Mouse (Mus musculus): ENCODE measurements at regions not wholly inside any gene's neighbourhood (a gene's known extent, or its start where the extent isn't known, plus 50 kb on each side); places are given as distances from the start of the nearest gene placed in this dataset.
"Not testable (repeated sequence)": the region's sequence is repeated elsewhere in the genome, so short reads cannot be mapped to it uniquely, and the experiment has no call there.

DNA sequence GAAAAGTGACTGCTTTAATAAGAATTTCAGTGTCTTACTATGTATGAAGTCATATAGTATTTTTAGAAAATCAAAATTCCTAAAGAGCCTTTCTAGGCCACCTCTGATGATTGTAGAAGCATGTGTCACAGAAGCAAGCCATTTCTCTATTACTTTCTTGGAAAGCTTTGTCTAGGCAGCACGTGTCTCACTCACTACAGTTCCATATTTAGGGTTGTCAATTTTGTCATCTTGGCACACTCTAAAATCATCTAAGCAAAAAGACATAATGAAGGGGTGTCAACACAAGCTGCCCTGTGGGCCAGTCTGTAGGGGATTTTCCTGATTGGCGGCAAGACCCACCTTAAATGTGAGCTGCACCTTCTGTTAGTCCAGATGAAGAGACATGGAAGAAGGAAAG, 723.1 kb upstream of the Brinp1 start:
- DNase-seq (ENCODE audit: low read depth, low spot score): no peak

GRCm38 (mm10) chr4:69673456-69673855, 719.3 kb upstream of the Brinp1 start:
- no peak for DNase-seq (ENCODE audit: low read depth, low spot score)

- no peak for DNase-seq (ENCODE audit: low read depth, low spot score)
These were observed 674.7 kb upstream of the Brinp1 start for GRCm38 (mm10) chr4:69628908-69629307.

DNA sequence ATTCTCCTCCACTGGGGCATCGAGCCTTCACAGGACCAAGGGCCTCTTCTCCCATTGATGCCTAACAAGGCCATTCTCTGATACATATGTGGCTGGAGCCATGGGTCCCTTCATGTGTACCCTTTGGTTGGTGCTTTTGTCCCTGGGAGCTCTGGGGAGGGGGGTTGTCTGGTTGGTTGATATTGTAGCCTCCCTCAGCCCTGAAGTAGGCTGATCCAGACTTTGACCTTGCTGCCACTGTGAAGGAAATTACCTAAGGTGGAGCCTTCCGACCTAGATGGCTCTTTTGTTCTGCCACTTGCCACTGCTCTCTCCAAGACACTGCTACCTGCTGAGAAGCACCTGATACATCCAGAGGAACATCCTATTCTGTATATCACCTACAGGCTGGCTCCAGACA, 672.2 kb upstream of the Brinp1 start:
- not testable (repeated sequence) for DNase-seq (ENCODE audit: low read depth, low spot score)

DNA sequence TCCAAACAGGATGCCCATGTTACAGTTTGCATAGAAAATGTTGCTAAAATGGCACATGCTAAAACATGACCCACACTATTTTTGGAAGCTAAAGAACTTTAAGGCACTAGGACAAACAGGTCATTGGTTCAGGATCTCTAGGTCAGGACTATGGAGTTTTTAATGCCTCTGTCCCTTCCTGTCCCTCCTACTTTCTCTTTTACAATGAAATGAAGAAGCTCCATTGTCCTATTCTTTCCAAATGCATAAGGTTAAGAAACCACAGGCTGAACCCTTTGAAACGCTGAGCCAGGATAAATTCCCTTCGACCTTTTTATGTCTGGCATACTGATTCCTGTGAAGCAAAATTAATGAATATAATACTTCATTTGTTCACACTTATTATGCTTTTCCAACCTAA, 671.6 kb upstream of the Brinp1 start:
- DNase-seq (ENCODE audit: low read depth, low spot score): no peak

DNA sequence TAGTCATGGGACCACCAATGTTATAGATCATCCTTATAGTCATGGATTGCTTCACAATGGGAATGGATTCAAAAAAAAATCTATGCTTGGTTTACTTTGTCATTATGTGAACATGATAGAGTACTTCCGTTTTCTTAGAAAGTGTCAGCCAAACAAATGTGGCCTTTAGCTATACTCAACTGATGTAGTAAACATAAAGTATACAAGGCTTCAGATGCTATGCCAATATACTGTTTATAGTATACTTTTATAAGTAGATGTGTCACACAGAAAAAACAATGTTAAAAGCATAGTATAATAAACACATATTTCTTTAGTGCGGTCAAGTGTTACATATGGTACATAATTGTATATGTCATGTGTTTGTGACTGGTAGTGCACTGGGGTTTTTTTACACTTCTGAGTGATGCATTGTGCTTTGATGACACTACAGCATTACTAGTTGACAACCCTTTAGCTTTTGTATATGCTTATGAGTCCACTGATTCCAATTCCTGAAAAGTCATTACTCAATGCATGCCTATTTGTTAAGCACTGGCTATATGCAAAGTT, 666.9 kb upstream of the Brinp1 start:
- no peak for DNase-seq (ENCODE audit: low read depth, low spot score)

GRCm38 (mm10) chr4:69618161-69618730, 664.0 kb upstream of the Brinp1 start:
- no peak for DNase-seq (ENCODE audit: low read depth, low spot score)

DNA sequence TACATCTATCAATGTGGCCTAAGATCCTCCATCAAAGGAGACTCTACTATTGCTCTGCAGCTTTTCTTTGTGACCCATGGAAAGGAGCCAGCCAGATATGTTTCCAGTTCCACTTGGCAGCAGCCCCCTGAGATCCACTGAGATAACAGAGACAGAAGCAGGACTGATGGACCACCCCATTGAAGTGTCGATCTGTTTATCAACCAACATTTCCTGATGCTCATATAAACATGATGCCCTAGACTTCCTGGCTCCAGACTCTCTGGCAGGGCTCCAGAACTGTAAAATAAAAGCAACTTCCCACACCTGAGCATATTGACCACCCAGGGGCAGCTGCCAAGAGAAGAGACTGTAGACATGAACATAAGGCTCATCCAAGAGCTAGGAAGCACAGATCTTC, 660.7 kb upstream of the Brinp1 start:
- DNase-seq (ENCODE audit: low read depth, low spot score): no peak

DNA sequence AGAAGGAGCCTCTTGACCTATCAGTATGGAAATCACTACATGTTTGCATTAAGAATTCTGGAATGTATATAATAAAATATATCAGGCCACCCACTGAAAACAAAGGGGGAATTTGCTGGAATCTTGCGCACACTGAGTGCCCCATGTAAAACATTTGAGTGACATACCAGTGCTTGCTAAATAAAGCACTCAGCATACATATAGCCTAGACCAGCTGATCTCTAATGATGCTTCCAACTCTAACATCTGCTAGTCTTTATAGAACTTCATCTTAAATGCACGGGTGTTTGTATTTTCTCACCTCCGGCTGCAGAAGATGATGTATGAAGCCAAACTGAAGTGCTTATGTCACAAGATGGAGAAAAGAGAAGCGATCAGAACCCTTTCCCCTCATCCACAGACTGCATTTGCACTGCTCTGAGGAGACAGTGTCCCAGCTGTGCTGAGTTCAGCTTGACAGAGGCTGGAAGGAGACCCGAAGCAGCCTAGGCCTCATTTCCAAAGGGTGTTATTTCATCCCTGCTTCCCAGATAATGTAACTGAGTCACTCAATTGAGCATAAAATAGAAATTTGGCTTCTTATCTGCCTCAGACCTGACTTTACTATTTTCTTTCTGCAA, 657.6 kb upstream of the Brinp1 start:
- no peak for DNase-seq (ENCODE audit: low read depth, low spot score)

DNA sequence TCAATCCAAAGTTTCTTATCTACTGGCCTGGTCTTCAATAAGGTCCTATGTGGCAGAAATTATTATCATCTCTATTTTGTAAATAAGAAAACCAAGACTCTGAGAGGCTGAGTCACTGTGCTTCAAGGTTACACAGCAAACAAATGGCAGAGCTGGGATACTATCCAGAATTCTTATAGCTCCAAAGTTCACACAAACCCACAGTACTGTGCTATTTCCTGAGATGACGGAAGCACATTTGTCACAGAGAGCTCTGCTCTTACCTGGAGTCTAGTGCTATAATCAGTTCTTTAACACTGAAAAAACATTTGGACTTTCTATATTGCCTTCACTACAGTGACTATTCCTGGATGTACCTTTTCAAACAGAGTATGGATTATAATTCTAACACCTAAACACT, 654.7 kb upstream of the Brinp1 start:
- DNase-seq (ENCODE audit: low read depth, low spot score): no peak

GRCm38 (mm10) chr4:69596992-69597541, 642.9 kb upstream of the Brinp1 start:
- DNase-seq (ENCODE audit: low read depth, low spot score): no peak

- no peak for DNase-seq (ENCODE audit: low read depth, low spot score)
These were observed 639.8 kb upstream of the Brinp1 start for GRCm38 (mm10) chr4:69594022-69594421.

DNA sequence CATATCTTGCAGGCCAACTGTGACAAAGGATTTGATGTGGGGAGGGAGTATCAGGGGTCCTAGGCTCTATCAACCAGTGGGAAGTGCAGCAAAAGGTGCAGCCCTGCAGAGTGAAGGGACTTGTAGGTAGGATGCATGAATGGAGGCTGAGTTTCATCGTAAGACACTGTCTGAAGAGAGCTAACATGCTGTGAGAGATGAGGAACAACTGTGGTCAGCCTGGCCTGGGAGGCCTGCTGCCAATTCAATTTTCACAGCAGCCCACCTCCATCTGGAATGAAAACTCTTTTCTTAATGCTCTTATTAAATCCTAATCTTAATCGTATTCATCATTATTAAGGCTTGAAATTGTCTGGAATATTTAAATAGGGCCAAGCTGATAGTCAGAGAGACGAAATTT, 622.1 kb upstream of the Brinp1 start:
- DNase-seq (ENCODE audit: low read depth, low spot score): no peak

DNA sequence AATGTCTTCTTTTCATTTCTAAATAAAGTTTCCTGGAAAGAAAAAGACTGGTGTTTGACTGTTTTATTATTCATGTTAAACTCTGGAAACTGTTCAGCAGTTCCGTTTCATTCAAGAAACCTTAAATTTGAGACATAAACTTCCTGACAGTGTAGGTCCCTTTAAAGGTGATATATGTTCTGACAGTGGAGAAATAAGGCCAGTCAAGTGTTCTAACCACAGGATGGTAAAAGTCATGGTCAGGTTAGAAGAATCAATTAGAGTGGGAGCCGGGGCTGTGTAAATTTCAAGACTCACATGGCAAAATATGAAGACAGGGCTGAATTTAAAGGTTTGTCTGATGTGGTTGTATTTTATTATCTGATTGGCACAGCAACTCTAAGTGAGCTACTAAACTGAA, 593.9 kb upstream of the Brinp1 start:
- no peak for DNase-seq (ENCODE audit: low read depth, low spot score)

DNA sequence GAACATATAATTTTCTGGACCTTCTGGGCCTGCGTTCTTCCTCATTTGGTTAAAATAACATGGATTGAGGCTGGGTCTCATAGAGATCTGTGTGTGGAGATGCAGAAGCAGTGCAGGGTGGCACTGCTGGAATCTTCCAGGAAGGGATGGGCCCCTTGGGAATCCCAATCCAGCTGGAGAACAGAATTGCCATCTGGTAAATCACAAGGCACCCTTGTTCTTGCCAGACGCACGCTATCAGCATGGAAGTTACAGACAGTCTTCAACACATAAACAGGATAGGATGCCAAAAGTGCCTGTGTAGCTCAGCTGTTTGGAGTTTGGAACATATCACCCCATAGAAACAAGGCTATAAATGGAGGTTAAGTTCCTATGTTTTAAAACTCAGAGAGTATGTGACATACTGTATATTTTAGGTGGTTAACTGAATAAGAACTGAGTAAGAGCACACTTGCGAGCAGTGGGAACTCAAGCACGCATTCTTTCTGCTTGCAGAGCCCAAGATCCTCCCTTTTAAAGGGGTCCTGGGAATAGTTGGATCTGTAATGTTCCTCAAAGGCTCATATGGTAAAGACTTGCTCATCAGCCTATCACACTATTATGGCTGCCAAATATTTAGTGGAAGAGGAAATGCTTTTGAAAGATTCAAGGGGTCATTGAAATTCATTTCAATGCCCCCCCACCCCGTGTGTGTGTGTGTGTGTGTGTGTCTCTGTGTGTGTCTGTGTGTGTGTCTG, 584.1 kb upstream of the Brinp1 start:
- DNase-seq (ENCODE audit: low read depth, low spot score): no peak

DNA sequence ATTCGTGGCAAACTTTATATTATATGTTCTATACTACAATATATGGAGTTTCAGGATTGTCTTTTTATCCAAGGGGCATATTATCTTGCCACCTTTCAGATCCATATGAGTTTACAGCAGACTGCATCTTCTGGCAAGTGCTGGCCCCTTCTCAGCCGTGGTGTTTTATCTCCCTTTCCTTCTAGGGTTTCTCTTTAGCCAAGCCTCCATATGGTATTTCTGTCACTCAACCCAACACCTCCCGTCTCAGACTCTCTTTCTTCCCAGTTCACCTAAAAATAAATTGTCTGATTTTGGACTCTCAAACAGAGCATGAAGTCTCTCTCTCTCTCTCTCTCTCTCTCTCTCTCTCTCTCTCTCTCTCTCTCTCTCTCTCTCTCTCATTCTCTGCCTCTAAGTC, 578.9 kb upstream of the Brinp1 start:
- no peak for DNase-seq (ENCODE audit: low read depth, low spot score)

DNA sequence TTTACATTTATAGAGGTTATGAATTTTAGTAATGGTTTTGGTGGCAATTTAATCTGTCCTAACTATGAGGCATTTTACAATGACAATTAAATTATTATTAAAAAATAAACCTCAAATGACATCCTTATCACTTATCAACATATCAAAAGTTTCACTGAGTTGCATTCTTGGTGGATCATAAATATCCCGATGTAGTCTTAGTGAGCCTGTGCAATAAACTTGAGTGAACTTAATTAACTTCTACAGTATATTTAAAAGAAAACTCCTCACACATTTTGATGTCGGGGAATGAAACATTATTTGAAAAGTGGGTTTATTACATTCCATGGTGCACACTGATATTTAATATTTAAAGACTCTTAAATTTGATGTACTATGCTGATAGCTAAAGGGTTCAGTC, 568.9 kb upstream of the Brinp1 start:
- no peak for DNase-seq (ENCODE audit: low read depth, low spot score)

- DNase-seq (ENCODE audit: low read depth, low spot score): no peak
These were observed 554.1 kb upstream of the Brinp1 start for GRCm38 (mm10) chr4:69508281-69508680.

DNA sequence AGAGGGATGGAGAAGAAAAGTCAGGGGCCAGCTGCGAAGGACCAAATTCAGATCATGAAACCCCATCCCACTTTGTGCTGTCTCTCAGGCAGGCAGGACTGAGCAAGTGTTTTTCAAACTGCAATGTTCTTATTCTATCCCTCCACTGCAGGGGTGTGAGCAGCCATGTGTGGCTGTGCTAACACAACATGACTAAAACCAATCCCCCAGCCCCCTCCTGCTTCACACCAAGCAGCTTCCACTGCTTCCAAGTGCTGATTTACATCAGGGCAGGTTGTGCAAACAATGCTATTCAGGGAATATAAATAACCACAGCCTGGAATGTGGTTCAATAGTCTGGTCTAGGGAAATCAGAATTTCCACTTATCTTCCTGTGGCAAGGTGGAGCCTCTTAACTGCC, 517.0 kb upstream of the Brinp1 start:
- DNase-seq (ENCODE audit: low read depth, low spot score): no peak

- no peak for DNase-seq (ENCODE audit: low read depth, low spot score)
These were observed 505.8 kb upstream of the Brinp1 start for GRCm38 (mm10) chr4:69459990-69460389.

- no peak for DNase-seq (ENCODE audit: low read depth, low spot score)
These were observed 502.2 kb upstream of the Brinp1 start for GRCm38 (mm10) chr4:69456420-69456819.

DNA sequence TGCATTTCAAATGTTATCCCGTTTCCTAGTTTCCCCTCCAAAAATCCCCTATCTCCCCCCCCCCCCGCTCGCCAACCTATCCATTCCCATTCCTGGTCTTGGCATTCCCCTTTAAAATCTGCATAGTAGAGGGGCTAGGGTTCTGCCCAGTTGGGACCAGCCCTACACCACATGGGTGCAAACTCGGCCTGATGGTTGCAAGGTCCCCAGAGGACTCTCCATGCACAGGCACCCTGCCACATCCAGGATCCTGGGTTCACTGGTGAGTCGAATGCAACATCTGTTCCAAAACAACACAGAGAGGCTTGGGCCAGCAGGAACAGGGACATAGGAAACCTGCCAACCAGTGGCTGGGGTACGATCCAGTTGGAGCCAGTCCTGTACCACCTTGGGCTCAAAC, 492.0 kb upstream of the Brinp1 start:
- DNase-seq (ENCODE audit: low read depth, low spot score): no peak

DNA sequence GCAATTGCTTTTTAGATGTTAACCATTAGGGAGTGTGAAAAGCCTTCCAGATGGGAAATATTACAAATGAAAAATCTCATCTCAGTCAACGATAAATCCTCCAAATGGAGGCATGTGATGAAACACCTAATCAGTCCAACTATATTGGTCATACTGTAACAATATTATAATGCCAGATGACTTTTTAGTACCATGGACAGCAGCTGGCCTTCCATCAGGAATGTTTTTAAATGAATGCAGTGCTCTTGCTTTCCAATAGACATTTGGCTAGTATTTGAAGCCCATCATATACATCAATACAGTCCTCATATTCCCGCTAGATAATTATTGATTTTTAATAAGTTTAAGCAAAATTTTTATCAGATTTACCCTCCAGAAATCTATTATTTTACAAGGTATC, 489.8 kb upstream of the Brinp1 start:
- peak; percentile 5 for DNase-seq (ENCODE audit: low read depth, low spot score)
